Mouse (Mus musculus): ENCODE data around the gene Gm37419.

DNA sequence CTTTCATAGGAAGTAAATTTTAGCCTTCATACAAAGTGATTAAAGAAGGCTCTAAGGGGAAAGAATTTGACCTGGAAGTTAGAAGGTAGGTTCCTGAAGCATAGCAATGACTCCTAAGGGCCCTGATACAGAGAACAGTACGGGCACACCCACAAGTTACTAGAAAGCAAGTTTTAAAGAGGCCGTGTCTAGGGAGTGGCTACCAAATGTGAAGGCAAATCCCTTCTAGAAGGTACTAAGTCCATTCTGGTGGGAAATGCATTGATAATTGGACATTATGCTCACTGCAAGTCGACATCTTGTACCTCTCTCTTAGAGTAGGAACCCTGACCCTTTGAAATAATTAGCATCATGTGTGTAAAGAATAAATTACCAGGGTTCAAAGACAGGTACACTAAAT, 48.1 kb downstream of the Gm37419 start:
- no peak for TF ChIP-seq CTCF (IDR thresholded peaks at IDR 0.05; ENCODE audit: borderline replicate concordance, extremely low read depth, insufficient read depth, insufficient read length)
- no peak for TF ChIP-seq POLR2A (IDR thresholded peaks at IDR 0.05; ENCODE audit: borderline replicate concordance, extremely low read depth, insufficient read depth, insufficient read length, poor library complexity, severe bottlenecking)

Data from brain, embryonic 14.5 days (tissue).